Mouse (Mus musculus): ENCODE results near the gene Sept4.

DNA sequence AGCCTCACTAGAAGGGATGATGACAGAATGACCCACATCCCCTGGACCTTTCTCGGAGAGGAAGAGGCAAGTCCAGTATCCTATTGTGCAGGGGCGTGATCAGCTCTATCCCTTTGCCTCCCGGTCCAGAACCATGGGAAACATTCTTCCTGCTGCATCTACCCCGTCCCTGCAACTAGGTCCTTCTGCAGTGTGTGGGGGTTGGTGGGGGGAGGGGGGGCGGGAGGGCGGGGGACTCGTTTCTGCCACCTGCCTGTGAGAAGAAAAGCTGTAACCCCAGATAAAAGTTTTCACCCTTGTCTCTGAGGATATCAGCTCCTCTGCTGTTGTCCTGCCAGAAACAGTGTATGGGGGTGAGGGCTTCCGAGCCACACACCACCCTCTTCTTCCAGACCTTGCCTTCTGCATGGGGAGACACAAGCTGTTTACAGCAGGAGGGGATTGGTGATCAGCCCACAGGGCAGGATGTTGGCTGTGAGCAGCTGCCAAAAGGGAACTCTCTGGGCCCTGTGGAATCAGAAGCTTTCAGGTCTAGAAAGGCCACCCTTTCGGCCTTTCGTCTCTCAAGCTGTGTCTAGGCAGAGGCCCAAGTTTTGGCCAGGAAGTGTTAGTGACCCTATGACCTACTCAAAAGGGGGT, 10.4 kb downstream of the Sept4 start:
- TF ChIP-seq GATA1 (IDR thresholded peaks at IDR 0.05; ENCODE audit: low read depth, low read length) (0 out of 2 replicates have a peak, but pooled peaks have one; percentile 9), TAL1 (IDR thresholded peaks at IDR 0.05; ENCODE audit: low read length) (0 out of 2 replicates have a peak, but pooled peaks have one; percentile 12), KAT2A (conservative IDR thresholded peaks at IDR 0.05; ENCODE audit: low read depth, low read length) (no peak), MXI1 (IDR thresholded peaks at IDR 0.05; ENCODE audit: low read depth, low read length) (peak; percentile 1; the same call in 1 of the 2 replicates), POLR2A (IDR thresholded peaks at IDR 0.05; ENCODE audit: control insufficient read depth in 1 of 2, insufficient read depth in 1 of 2, low read depth in 1 of 2, low read length in 2 of 2, poor library complexity in 1 of 2) (no peak), CTCF (IDR thresholded peaks at IDR 0.05 in 2 of 3, conservative IDR thresholded peaks at IDR 0.05 in 1 of 3; ENCODE audit: control insufficient read depth in 1 of 3, insufficient read depth in 1 of 3, low read depth in 2 of 3, low read length in 3 of 3, poor library complexity in 1 of 3, severe bottlenecking in 1 of 3) (peak in 1 of 3 experiments; percentile 43; a peak in 1 of 6 replicates), EP300 (IDR thresholded peaks at IDR 0.05; ENCODE audit: low read depth in 1 of 2, low read length in 2 of 2) (peak; percentile 36 to 42; a peak in 2 of 4 replicates), ZKSCAN1 (IDR thresholded peaks at IDR 0.05; ENCODE audit: low read depth, low read length) (no peak)

All from MEL (cell line).